In the genomic region with DNA sequence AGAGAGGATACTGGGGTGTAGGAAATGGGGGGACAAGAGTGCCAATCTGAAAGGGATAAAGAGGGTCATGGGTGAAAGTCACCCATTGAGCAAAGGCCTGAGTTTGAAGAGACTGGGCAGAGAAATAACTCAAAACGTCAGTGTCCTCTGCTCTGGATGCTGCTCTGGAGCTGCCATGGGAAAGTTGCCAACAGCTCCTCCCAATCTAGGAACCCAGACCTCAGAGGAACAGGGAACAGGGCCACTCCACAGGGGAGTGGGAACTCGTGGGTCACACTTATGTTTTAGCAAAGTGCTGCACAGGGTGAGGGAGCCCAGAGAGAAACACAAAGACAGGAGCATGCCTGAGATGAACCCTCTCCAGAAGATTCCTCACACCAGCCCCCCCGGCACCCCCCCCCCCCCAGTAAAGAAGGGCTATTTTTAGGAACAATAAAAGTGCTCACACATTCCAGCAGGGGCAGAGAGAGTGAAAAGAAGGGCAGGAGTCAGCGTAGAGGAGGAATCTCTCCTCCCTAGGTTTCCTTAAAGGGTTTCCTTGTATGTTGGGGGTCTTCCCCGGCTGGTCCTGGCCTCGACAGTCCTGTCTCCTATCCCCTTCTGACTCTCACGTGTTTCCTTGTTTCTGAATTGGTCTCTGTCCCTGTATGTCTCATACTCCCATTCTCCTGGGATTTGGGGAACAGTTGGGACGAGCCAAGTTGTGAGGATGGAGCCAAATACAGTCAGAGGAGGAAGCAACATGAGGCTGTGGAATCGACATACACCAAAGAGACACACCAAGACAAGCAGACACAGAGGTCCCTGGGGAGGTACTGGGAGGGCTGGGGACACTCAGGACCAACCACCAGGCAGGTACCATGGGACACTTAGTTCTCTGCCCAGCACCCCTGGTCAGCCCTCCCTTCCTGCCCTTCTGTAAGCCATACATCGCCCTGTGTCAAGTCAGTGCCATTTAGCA, we compare ENCODE assay signal across 9 mouse cellular contexts. TPM values are rescaled to one million over a fixed set of nuclear protein-coding genes. Genes with fewer than 3 reads are reported as not detected.
A peak's percentile ranks its signal among the peaks of the same experiment; 100 is the strongest.
DNase-seq lines count a peak whose midpoint lies in the region; ATAC-seq and TF ChIP-seq lines count a peak whose summit lies in the region.
"Had no signal": no experiment of that assay in that cellular context is flagged by ENCODE, and none has a peak within 500 bp of the region (broad histone marks: within the 10 kb centered on the region; RNA-seq: fewer than 3 reads in every experiment).

No protein-coding gene starts in this region.

- no peaks in the 10 kb centered on the region for H3K36me3 ChIP-seq in kidney, embryonic 14.5 days (ENCODE audit: control insufficient read depth, insufficient read depth, low read length)
- no peaks in the 10 kb centered on the region for H3K36me3 ChIP-seq in neural tube, embryonic 13.5 days
- no peaks in the 10 kb centered on the region for H3K36me3 ChIP-seq in heart, embryonic 14.5 days (ENCODE audit: control insufficient read depth, insufficient read depth, low read length)
- H3K36me3 ChIP-seq in hindbrain, postnatal 0 days (ENCODE audit: insufficient read depth, low read length) = no peaks in the 10 kb centered on the region
- H3K36me3 ChIP-seq: neural tube, embryonic 12.5 days had no signal

- ATAC-seq in kidney, embryonic 14.5 days (ENCODE audit: low FRiP score, low TSS enrichment) = no peak
- no peak for ATAC-seq in neural tube, embryonic 13.5 days (ENCODE audit: low read depth)
- 0 out of 2 replicates have a peak, but pooled peaks have one; percentile 32 for ATAC-seq in heart, embryonic 14.5 days (ENCODE audit: insufficient number of reproducible peaks, insufficient read depth, low FRiP score, low read depth)
- no peak for ATAC-seq in hindbrain, postnatal 0 days

- no peak for TF ChIP-seq POLR2A in olfactory bulb, adult 2 months (IDR thresholded peaks at IDR 0.05; ENCODE audit: insufficient read depth, low read depth, low read length)

- H3K9ac ChIP-seq in kidney, embryonic 14.5 days (ENCODE audit: low read depth, low read length) = 0 out of 2 replicates have a peak overlapping the region, but pooled peaks have one; percentile 18
- no peak overlapping the region for H3K9ac ChIP-seq in neural tube, embryonic 13.5 days
- no peak overlapping the region for H3K9ac ChIP-seq in heart, embryonic 14.5 days (ENCODE audit: low read length)
- no peak overlapping the region for H3K9ac ChIP-seq in hindbrain, postnatal 0 days (replicated peaks; ENCODE audit: low read length)
- H3K9ac ChIP-seq: neural tube, embryonic 12.5 days had no signal

- 52% methylated on average over 10 of the region's 10 CpGs for WGBS in kidney, embryonic 14.5 days
- WGBS in neural tube, embryonic 13.5 days = 49% methylated on average over 10 of the region's 10 CpGs
- WGBS in heart, embryonic 14.5 days = 30% methylated on average over 10 of the region's 10 CpGs
- WGBS in olfactory bulb, adult 2 months = 40% methylated on average over 10 of the region's 10 CpGs
- WGBS in hindbrain, postnatal 0 days = 51% methylated on average over 10 of the region's 10 CpGs

- no peak overlapping the region for H3K27ac ChIP-seq in kidney, embryonic 14.5 days (ENCODE audit: low read depth, low read length)
- H3K27ac ChIP-seq in neural tube, embryonic 13.5 days (replicated peaks) = 0 out of 2 replicates have a peak overlapping the region, but pooled peaks have one; percentile 52
- H3K27ac ChIP-seq in heart, embryonic 14.5 days (replicated peaks in 1 of 2; ENCODE audit: control insufficient read depth in 1 of 2, insufficient read depth in 1 of 2, low read depth in 2 of 2, low read length in 2 of 2) = peak overlapping the region in 1 of 2 experiments; percentile 66; a peak in 2 of 4 replicates
- peak overlapping the region; percentile 75 for H3K27ac ChIP-seq in olfactory bulb, adult 2 months (ENCODE audit: insufficient read depth, low read depth, low read length)
- H3K27ac ChIP-seq in hindbrain, postnatal 0 days = no peak overlapping the region
- H3K27ac ChIP-seq: neural tube, embryonic 12.5 days had no signal

- H3K4me3 ChIP-seq in kidney, embryonic 14.5 days (ENCODE audit: low read length) = no peak overlapping the region
- no peak overlapping the region for H3K4me3 ChIP-seq in neural tube, embryonic 13.5 days
- no peak overlapping the region for H3K4me3 ChIP-seq in heart, embryonic 14.5 days (ENCODE audit: control insufficient read depth in 1 of 2, insufficient read depth in 1 of 2, low read depth in 1 of 2, low read length in 2 of 2)
- no peak overlapping the region for H3K4me3 ChIP-seq in olfactory bulb, adult 2 months (ENCODE audit: insufficient read depth, low read depth, low read length)
- no peak overlapping the region for H3K4me3 ChIP-seq in hindbrain, postnatal 0 days (ENCODE audit: low read length)
- H3K4me3 ChIP-seq: neural tube, embryonic 12.5 days had no signal

- H3K4me1 ChIP-seq in kidney, embryonic 14.5 days (ENCODE audit: control insufficient read depth, insufficient read depth, low read length) = no peaks in the 10 kb centered on the region
- H3K4me1 ChIP-seq in neural tube, embryonic 13.5 days (replicated peaks) = peaks cover 40% of the 10 kb centered on the region
- peaks cover 20 to 26% of the 10 kb centered on the region in 2 experiments for H3K4me1 ChIP-seq in heart, embryonic 14.5 days (ENCODE audit: control insufficient read depth in 2 of 2, insufficient read depth in 2 of 2, low read length in 2 of 2)
- H3K4me1 ChIP-seq in olfactory bulb, adult 2 months (ENCODE audit: control insufficient read depth, insufficient read depth, low read length) = peaks cover 59% of the 10 kb centered on the region
- H3K4me1 ChIP-seq in hindbrain, postnatal 0 days (ENCODE audit: insufficient read depth, low read length) = peaks cover 5% of the 10 kb centered on the region; the same call in 1 of the 2 replicates

- H3K4me2 ChIP-seq in kidney, embryonic 14.5 days (replicated peaks; ENCODE audit: low read depth, low read length) = no peak overlapping the region
- H3K4me2 ChIP-seq in neural tube, embryonic 13.5 days = no peak overlapping the region
- peak overlapping the region; percentile 38 for H3K4me2 ChIP-seq in heart, embryonic 14.5 days (ENCODE audit: low read length)
- no peak overlapping the region for H3K4me2 ChIP-seq in hindbrain, postnatal 0 days (ENCODE audit: low read depth, low read length)
- H3K4me2 ChIP-seq: neural tube, embryonic 12.5 days had no signal

- no peaks in the 10 kb centered on the region for H3K27me3 ChIP-seq in kidney, embryonic 14.5 days (ENCODE audit: control insufficient read depth, insufficient read depth, low read length)
- no peaks in the 10 kb centered on the region for H3K27me3 ChIP-seq in neural tube, embryonic 13.5 days
- no peaks in the 10 kb centered on the region for H3K27me3 ChIP-seq in heart, embryonic 14.5 days (ENCODE audit: control insufficient read depth, insufficient read depth, low read length)
- no peaks in the 10 kb centered on the region for H3K27me3 ChIP-seq in hindbrain, postnatal 0 days (ENCODE audit: insufficient read depth, low read length)
- H3K27me3 ChIP-seq: neural tube, embryonic 12.5 days had no signal

- TF ChIP-seq CTCF in olfactory bulb, adult 2 months (IDR thresholded peaks at IDR 0.05; ENCODE audit: insufficient read depth, low read depth, low read length) = no peak
- no peak for TF ChIP-seq CTCF in hindbrain, postnatal 0 days (IDR thresholded peaks at IDR 0.05; ENCODE audit: low read depth)

- no peak for DNase-seq in kidney, postnatal 4 days
- no peak for DNase-seq in neural tube, embryonic 10.5 days (ENCODE audit: extremely low spot score, low spot score)
- DNase-seq in left cerebral cortex, adult 11 months (ENCODE audit: low spot score) = no peak
- no peak for DNase-seq in hindbrain, postnatal 0 days (ENCODE audit: low spot score)

- no peaks in the 10 kb centered on the region for H3K9me3 ChIP-seq in kidney, embryonic 14.5 days (ENCODE audit: control insufficient read depth, low read length)
- no peaks in the 10 kb centered on the region for H3K9me3 ChIP-seq in neural tube, embryonic 13.5 days
- no peaks in the 10 kb centered on the region for H3K9me3 ChIP-seq in heart, embryonic 14.5 days (ENCODE audit: control insufficient read depth, low read length)
- H3K9me3 ChIP-seq in hindbrain, postnatal 0 days (ENCODE audit: low read length) = no peaks in the 10 kb centered on the region
- H3K9me3 ChIP-seq: neural tube, embryonic 12.5 days had no signal

RNA-seq across cellular contexts. Expression of a gene that starts 51.4 kb away (rescaled TPM):
- 11.0 and 16.4 TPM in 2 replicates for polyA plus RNA-seq in kidney, embryonic 14.5 days (2014; fragmentation: Nextera tagmentation; extraction: Ambion mirVana)
- 43.6 TPM in 2 replicates for polyA plus RNA-seq in neural tube, embryonic 13.5 days (2015; fragmentation: Nextera tagmentation; extraction: Ambion mirVana)
- 12.9 and 13.8 TPM in 2 replicates for polyA plus RNA-seq in heart, embryonic 14.5 days (2014; fragmentation: Nextera tagmentation; extraction: Ambion mirVana)
- not detected in 2 replicates for polyA plus RNA-seq in olfactory bulb, adult 2 months (2012; ENCODE audit: insufficient read depth, insufficient read length, low replicate concordance, missing spikeins)
- 54.4 and 55.8 TPM in 2 replicates for total RNA-seq in hindbrain, postnatal 0 days (2014; rRNA removed)
- polyA plus RNA-seq in hindbrain, postnatal 0 days (2015; fragmentation: Nextera tagmentation; extraction: Ambion mirVana) = 26.7 and 27.1 TPM in 2 replicates

Comparison
In these comparisons a context has a peak if more than half of its experiments do, and no peak if none do; other contexts are left out.
1. H3K27ac ChIP-seq: peak in neural tube, embryonic 13.5 days (single experiment) and olfactory bulb, adult 2 months (single experiment); none in kidney, embryonic 14.5 days (single experiment) and hindbrain, postnatal 0 days (single experiment).